Mouse (Mus musculus) neutrophil, adult 5-6 weeks (primary cell): Measurements from ENCODE around the gene Sox6. TPM values are rescaled to one million over a fixed set of nuclear protein-coding genes. Genes with fewer than 3 reads are reported as not detected.

Source experiments
- ATAC-seq: fragments of 151-379, 151-347 bp; 2 replicates; pipeline ENCODE4 v1.8.0; 2017; ENCODE audit warnings: mild to moderate bottlenecking, moderate TSS enrichment; ENCODE audit not compliant: insufficient number of reproducible peaks, poor library complexity, low FRiP score, severe bottlenecking; ENCODE audit errors: extremely low read depth
- total RNA-seq: library from RNA; stranded (forward); fragments of 200-1000 nt; gene quantifications from 2 replicates; pipeline ENCODE4 v1.2.3, GENCODE M21; 2017

Gene Sox6
- total RNA-seq, 1 experiment from 2014 or later, result 1.4 TPM

GRCm38 (mm10) chr7:115845791-115846366, 192.7 kb downstream of the Sox6 start:
- ATAC-seq, result no peak

GRCm38 (mm10) chr7:115844910-115845309, 193.7 kb downstream of the Sox6 start:
- no peak for ATAC-seq

- no peak for ATAC-seq
Observed at GRCm38 (mm10) chr7:115844431-115844830, 194.2 kb downstream of the Sox6 start.

GRCm38 (mm10) chr7:115842251-115842650, 196.3 kb downstream of the Sox6 start:
- ATAC-seq, result no peak

- ATAC-seq, result no peak
Observed at GRCm38 (mm10) chr7:115840613-115841012, 198.0 kb downstream of the Sox6 start.

GRCm38 (mm10) chr7:115835005-115835404, 203.6 kb downstream of the Sox6 start:
- no peak for ATAC-seq

- no peak for ATAC-seq
Observed at GRCm38 (mm10) chr7:115833701-115834100, 204.9 kb downstream of the Sox6 start.

GRCm38 (mm10) chr7:115830938-115831873, 207.4 kb downstream of the Sox6 start:
- ATAC-seq, result no peak

GRCm38 (mm10) chr7:115830366-115830765, 208.2 kb downstream of the Sox6 start:
- no peak for ATAC-seq

- ATAC-seq, result no peak
Observed at GRCm38 (mm10) chr7:115829756-115830155, 208.8 kb downstream of the Sox6 start.

GRCm38 (mm10) chr7:115829260-115829659, 209.3 kb downstream of the Sox6 start:
- ATAC-seq, result no peak

- no peak for ATAC-seq
Observed at GRCm38 (mm10) chr7:115825295-115825694, 213.3 kb downstream of the Sox6 start.

- ATAC-seq, result no peak
Observed at GRCm38 (mm10) chr7:115824621-115825256, 213.9 kb downstream of the Sox6 start.

GRCm38 (mm10) chr7:115819136-115819535, 219.5 kb downstream of the Sox6 start:
- ATAC-seq, result no peak

- no peak for ATAC-seq
Observed at GRCm38 (mm10) chr7:115803256-115803655, 235.3 kb downstream of the Sox6 start.

- no peak for ATAC-seq
Observed at GRCm38 (mm10) chr7:115794139-115794858, 244.3 kb downstream of the Sox6 start.

- ATAC-seq, result no peak
Observed at GRCm38 (mm10) chr7:115792841-115793240, 245.8 kb downstream of the Sox6 start.

GRCm38 (mm10) chr7:115789116-115789823, 249.3 kb downstream of the Sox6 start:
- no peak for ATAC-seq
